Mouse (Mus musculus) gastrocnemius, postnatal 36 days (tissue): ENCODE data around the gene Gm10491. TPM values are rescaled to one million over a fixed set of nuclear protein-coding genes. Genes with fewer than 3 reads are reported as not detected.
A peak's percentile ranks its signal among the peaks of the same experiment; 100 is the strongest.

Experiments
- DNase-seq, 2 experiments: peaks; one replicate each; pipeline ENCODE4 v3.0.0; 2022
- intact Hi-C: fragments of 180-260 bp; cut with DNase I; formaldehyde crosslinking; loops from one replicate; pipeline ENCODE4 v1.15.1; 2025
- total RNA-seq, 2 experiments: library from RNA; stranded (reverse); gene quantifications; 2 replicates each; pipeline ENCODE4 v1.2.3; 2021

Gene Gm10491
- total RNA-seq, 2 experiments from 2014 or later = not detected

DNA sequence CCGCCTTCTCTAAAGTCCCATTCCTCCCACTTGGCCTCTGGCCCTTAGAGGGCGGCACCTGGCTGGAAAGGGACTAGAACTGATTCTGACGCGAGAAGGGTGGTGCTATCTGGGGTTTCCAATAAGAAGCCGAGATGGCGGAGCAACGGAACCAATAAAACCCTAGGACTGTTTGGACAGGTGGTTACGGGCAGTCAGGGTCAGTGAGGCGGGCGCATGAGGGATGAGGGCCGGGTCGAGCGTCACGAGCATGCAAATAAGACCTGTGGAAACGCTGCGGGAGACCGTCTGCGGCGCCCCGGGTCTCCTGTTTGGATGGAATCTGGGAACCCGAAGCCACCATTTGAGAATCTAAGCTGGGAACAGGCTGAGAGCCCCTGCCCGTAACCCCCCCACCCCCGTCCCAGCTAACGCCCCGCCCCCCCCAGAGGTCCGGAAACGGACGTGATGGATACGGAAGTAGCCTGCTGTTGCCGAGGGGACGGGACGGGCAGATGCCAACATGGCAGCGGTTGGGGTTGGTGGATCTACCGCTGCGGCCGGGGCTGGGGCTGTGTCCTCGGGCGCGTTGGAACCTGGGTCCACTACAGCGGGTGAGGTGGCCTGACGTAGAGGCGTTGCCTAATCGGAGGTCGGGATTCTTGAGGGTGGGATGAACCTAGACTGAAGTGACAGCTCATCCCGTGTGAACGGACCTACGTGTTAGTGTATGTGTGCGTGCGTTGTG lies 23.6 kb downstream of the Gm10491 start, which contains the start of gene Slc35a2:
TSS of gene Slc35a2 (plus strand) at position 188 of the 727 bp plus-strand sequence.
- intact Hi-C loops = no loop called here
- DNase-seq = peak; percentile 74 to 84

DNA sequence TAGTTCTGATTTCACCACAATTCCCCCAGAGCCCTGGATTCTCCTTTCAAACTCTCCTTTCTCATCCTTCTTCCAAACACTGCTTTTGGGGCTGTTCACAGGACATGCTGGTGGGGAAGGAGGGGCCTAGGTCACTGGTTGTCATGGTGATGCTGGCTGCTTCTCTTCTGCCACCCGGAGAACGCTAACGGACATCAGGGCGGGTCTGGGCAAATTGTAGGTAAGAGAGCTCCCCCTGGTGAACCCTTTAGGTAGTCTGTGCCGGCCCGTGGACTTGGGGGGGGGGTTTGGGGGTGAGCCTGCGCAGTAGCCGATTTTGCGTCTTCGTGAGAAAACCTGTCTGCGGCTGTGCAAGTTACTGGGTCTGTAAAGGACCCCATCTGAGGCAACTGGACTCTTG lies 27.8 kb downstream of the Gm10491 start:
- intact Hi-C loops = no loop called here
- DNase-seq = peak; percentile 14 to 30

- intact Hi-C loops = no loop called here
- no peak for DNase-seq
These were observed 29.1 kb downstream of the Gm10491 start for GRCm38 (mm10) chrX:7878495-7878894.

DNA sequence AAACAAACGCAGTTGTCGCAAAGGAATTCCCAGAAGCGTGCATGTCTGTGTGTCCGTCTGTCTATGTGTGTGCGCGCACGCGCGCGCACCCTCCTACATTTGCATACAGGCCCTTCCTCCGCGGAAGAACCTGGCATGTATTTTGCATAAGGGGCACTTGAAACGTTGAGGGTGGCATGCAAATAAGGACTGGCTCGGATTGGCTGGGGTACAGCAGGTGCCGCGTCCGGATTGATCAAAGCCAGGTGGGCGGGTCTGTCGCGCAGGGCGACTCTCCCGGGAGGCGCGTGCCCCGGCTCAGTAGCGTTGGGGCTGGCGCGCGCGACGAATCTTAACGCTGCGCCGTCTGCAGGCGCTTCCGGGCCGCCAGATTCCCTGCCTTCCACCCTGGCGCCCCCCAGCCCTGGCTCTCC lies 29.6 kb downstream of the Gm10491 start, which contains the start of gene Pim2:
TSS of gene Pim2 (plus strand) at position 256 of the 413 bp plus-strand sequence.
- intact Hi-C loops = no loop called here
- peak; percentile 40 to 50 for DNase-seq

DNA sequence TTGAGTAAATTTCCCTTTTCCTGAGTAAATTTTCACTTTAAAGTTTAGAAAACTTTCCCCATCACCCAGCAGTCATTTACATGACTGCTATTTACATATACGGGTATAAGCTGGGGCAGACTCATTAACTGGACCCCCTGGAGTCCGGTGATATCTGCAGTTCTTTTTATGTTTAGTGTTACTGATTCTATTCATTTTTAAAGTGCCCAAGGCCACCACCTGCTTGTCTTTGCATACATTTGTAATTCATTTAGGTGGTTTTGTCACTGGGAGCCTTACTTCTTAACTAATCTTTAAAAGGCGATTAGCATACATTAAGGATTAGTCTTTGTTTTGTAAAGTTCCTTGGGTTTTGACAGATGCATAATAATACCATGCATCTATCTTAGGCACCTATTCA lies 37.8 kb downstream of the Gm10491 start:
- intact Hi-C loops = no loop called here

DNA sequence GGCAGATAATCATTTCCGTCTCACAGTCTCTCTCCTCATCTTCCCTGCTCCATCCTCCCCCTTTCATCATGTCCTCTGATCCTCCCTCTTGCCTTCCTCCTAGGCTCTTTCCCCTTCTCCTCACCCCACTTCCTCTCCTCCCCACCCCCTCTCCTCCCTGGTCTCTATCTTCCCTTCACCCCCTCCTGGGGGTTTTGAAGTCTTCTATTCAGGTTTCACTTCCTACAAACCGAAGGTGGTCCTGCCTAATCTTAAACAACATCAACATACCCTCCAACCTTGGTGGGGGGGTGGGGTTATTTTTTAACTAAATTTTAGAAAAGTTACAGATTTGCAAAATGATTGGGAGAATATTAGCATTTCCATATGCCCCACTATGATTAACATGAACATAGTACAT lies 39.1 kb downstream of the Gm10491 start:
- no peak for DNase-seq
- intact Hi-C loops = no loop called here

More for the DNA sequence above, 37.8 kb downstream of the Gm10491 start:
- no peak for DNase-seq

DNA sequence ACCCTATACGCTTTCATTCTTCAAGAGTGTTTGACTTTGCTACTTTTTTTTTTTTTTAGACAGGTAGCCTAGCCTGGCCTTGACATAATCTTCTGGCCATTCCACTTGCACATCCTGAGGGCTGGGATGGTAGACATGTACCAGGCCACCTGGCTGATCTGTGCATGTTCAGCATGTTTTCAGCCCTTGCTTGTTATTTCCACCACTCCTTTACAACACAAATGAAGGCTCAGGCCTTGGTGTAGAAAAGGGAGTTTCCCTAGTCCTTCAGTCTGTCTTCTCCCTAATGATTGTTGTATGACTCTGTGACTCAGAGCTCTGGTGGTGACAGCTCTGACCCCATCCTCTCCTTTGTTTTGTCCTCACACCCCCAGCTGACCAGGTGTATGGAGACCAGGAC lies 40.5 kb downstream of the Gm10491 start:
- DNase-seq = no peak
- intact Hi-C loops = no loop called here

DNA sequence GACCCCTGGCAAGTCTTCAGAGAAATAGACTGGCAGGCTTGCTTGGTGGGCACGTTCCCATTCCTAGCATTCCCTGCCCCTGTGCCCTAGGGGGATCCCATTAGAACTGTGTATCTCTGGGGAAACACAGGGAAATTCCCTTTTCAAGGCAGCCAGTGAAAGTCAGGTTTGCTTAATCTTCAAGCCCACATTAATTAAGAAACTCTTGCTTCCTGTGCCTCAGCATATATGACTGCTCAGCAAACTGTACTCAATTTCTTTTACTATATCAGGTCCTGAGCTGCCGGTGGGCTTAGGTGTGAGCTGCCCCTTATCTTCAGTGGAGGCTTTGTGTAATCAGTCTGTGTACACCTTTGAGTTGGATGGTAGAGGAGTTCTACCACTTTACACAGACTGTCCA lies 41.8 kb downstream of the Gm10491 start:
- no peak for DNase-seq
- intact Hi-C loops = no loop called here

- no peak for DNase-seq
- intact Hi-C loops = no loop called here
These were observed 42.3 kb downstream of the Gm10491 start for GRCm38 (mm10) chrX:7865343-7865742.

GRCm38 (mm10) chrX:7864551-7864950 lies 43.1 kb downstream of the Gm10491 start:
- intact Hi-C loops = no loop called here
- DNase-seq = no peak

GRCm38 (mm10) chrX:7863181-7863580 lies 44.5 kb downstream of the Gm10491 start:
- intact Hi-C loops = no loop called here
- DNase-seq = no peak

- no peak for DNase-seq
- intact Hi-C loops = no loop called here
These were observed 48.4 kb downstream of the Gm10491 start for GRCm38 (mm10) chrX:7859191-7859753.

Other genes with a start within 250 kb of the Gm10491 start
- 10 to 100 TPM; 28.0 to 43.2 TPM for gene Plp2, start 236.4 kb downstream of the Gm10491 start, total RNA-seq
- gene Magix, start 226.6 kb downstream of the Gm10491 start, total RNA-seq = 10 to 100 TPM; 18.8 to 20.6 TPM
- gene Gpkow, start 210.7 kb downstream of the Gm10491 start, total RNA-seq = 10 to 100 TPM; 11.2 to 12.9 TPM
- 10 to 100 TPM; 27.2 to 32.0 TPM for gene Wdr45, start 193.5 kb downstream of the Gm10491 start, total RNA-seq
- not detected for gene Gm45208, start 185.6 kb downstream of the Gm10491 start, total RNA-seq
- gene Praf2, start 179.4 kb downstream of the Gm10491 start, total RNA-seq = 1 to 10 TPM; 3.8 to 4.9 TPM
- gene Ccdc120, start 156.9 kb downstream of the Gm10491 start, total RNA-seq = 1 to 10 TPM in 1 of 2 experiments, under 1 TPM in 1; 0.81 to 1.2 TPM
- gene Tfe3, start 145.3 kb downstream of the Gm10491 start, total RNA-seq = 1 to 10 TPM; 8.0 to 8.1 TPM
- 10 to 100 TPM; 17.3 to 19.2 TPM for gene Gripap1, start 118.1 kb downstream of the Gm10491 start, total RNA-seq
- gene Kcnd1, start 85.5 kb downstream of the Gm10491 start, total RNA-seq = under 1 TPM; 0.15 to 0.20 TPM
- 10 to 100 TPM; 14.6 to 16.6 TPM for gene Otud5, start 66.5 kb downstream of the Gm10491 start, total RNA-seq
- gene Pim2, start 29.6 kb downstream of the Gm10491 start, total RNA-seq = 1 to 10 TPM in 1 of 2 experiments, under 1 TPM in 1; 0.99 to 1.8 TPM
- gene Slc35a2, start 23.8 kb downstream of the Gm10491 start, total RNA-seq = 1 to 10 TPM; 8.4 to 8.8 TPM
- gene Pqbp1, start 8.6 kb downstream of the Gm10491 start, total RNA-seq = 10 to 100 TPM; 21.2 to 22.0 TPM
- gene Timm17b, start 8.5 kb downstream of the Gm10491 start, total RNA-seq = 10 to 100 TPM; 35.3 to 39.1 TPM
- gene Gm10490, start 1.7 kb upstream of the Gm10491 start, total RNA-seq = not detected
- not detected for gene Pcsk1n, start 12.0 kb upstream of the Gm10491 start, total RNA-seq
- gene Eras, start 20.8 kb upstream of the Gm10491 start, total RNA-seq = not detected
- 1 to 10 TPM; 4.3 to 4.9 TPM for gene Hdac6, start 40.1 kb upstream of the Gm10491 start, total RNA-seq
- not detected for gene Gata1, start 70.2 kb upstream of the Gm10491 start, total RNA-seq
- not detected for gene Glod5, start 110.7 kb upstream of the Gm10491 start, total RNA-seq
- 1 to 10 TPM; 3.9 to 5.7 TPM for gene Suv39h1, start 166.9 kb upstream of the Gm10491 start, total RNA-seq
- gene Was, start 182.7 kb upstream of the Gm10491 start, total RNA-seq = under 1 TPM; 0.39 to 0.64 TPM
- 10 to 100 TPM; 12.3 TPM for gene Wdr13, start 225.1 kb upstream of the Gm10491 start, total RNA-seq
- gene Rbm3, start 238.0 kb upstream of the Gm10491 start, total RNA-seq = 10 to 100 TPM; 56.4 to 78.2 TPM